Mouse (Mus musculus): ENCODE data around the gene Rragd. TPM values are rescaled to one million over a fixed set of nuclear protein-coding genes. Genes with fewer than 3 reads are reported as not detected.
A peak's percentile ranks its signal among the peaks of the same experiment; 100 is the strongest.

Gene Rragd
- polyA plus RNA-seq, 1 experiment from 2014 or later, result 43.3 TPM

GRCm38 (mm10) chr4:33052650-33053049, 69.8 kb downstream of the Rragd start:
- no peak overlapping the region for H3K4me3 ChIP-seq
- WGBS, result 85% methylated on average over 5 of the region's 5 CpGs
- peaks cover 52% of the 10 kb centered on the region for H3K36me3 ChIP-seq
- no peak for ATAC-seq (ENCODE audit: extremely low read depth, insufficient number of reproducible peaks, low FRiP score, low TSS enrichment)
- no peaks in the 10 kb centered on the region for H3K4me1 ChIP-seq
- no peak overlapping the region for H3K9ac ChIP-seq
- no peak overlapping the region for H3K27ac ChIP-seq (replicated peaks)
- H3K9me3 ChIP-seq, result no peaks in the 10 kb centered on the region
- no peaks in the 10 kb centered on the region for H3K27me3 ChIP-seq (replicated peaks)
- no peak overlapping the region for H3K4me2 ChIP-seq

GRCm38 (mm10) chr4:33054426-33054825, 71.6 kb downstream of the Rragd start:
- no peaks in the 10 kb centered on the region for H3K27me3 ChIP-seq (replicated peaks)
- ATAC-seq (ENCODE audit: extremely low read depth, insufficient number of reproducible peaks, low FRiP score, low TSS enrichment), result no peak
- H3K27ac ChIP-seq (replicated peaks), result no peak overlapping the region
- H3K4me1 ChIP-seq, result no peaks in the 10 kb centered on the region
- H3K36me3 ChIP-seq, result peaks cover 36% of the 10 kb centered on the region
- H3K9me3 ChIP-seq, result no peaks in the 10 kb centered on the region
- H3K4me2 ChIP-seq, result no peak overlapping the region
- H3K4me3 ChIP-seq, result no peak overlapping the region
- H3K9ac ChIP-seq, result no peak overlapping the region

GRCm38 (mm10) chr4:33056317-33056716, 73.5 kb downstream of the Rragd start:
- Histone ChIP-seq H3K27ac (replicated peaks) (no peak overlapping the region), H3K9ac (no peak overlapping the region), H3K4me1 (peaks cover 6% of the 10 kb centered on the region), H3K36me3 (peaks cover 18% of the 10 kb centered on the region), H3K4me3 (no peak overlapping the region), H3K9me3 (no peaks in the 10 kb centered on the region), H3K4me2 (no peak overlapping the region), H3K27me3 (replicated peaks) (no peaks in the 10 kb centered on the region)
- ATAC-seq (ENCODE audit: extremely low read depth, insufficient number of reproducible peaks, low FRiP score, low TSS enrichment), result no peak
- 82% methylated on average over 1 of the region's 1 CpGs for WGBS

GRCm38 (mm10) chr4:33057890-33058687, 75.3 kb downstream of the Rragd start:
- no peaks in the 10 kb centered on the region for H3K27me3 ChIP-seq (replicated peaks)
- no peak overlapping the region for H3K27ac ChIP-seq (replicated peaks)
- H3K4me3 ChIP-seq, result no peak overlapping the region
- H3K36me3 ChIP-seq, result peaks cover under 1% of the 10 kb centered on the region; the same call in 1 of the 2 replicates
- H3K9me3 ChIP-seq, result no peaks in the 10 kb centered on the region
- no peak overlapping the region for H3K9ac ChIP-seq
- 61% methylated on average over 11 of the region's 11 CpGs for WGBS
- peaks cover 10% of the 10 kb centered on the region for H3K4me1 ChIP-seq
- ATAC-seq (ENCODE audit: extremely low read depth, insufficient number of reproducible peaks, low FRiP score, low TSS enrichment), result no peak
- no peak overlapping the region for H3K4me2 ChIP-seq

- no peaks in the 10 kb centered on the region for H3K9me3 ChIP-seq
- H3K4me1 ChIP-seq, result peaks cover 14% of the 10 kb centered on the region
- ATAC-seq (ENCODE audit: extremely low read depth, insufficient number of reproducible peaks, low FRiP score, low TSS enrichment), result no peak
- H3K27ac ChIP-seq (replicated peaks), result no peak overlapping the region
- H3K27me3 ChIP-seq (replicated peaks), result peaks cover 10% of the 10 kb centered on the region; the same call in 1 of the 2 replicates
- no peak overlapping the region for H3K4me3 ChIP-seq
- H3K36me3 ChIP-seq, result no peaks in the 10 kb centered on the region
- WGBS, result 31% methylated on average over 7 of the region's 7 CpGs
- no peak overlapping the region for H3K4me2 ChIP-seq
- no peak overlapping the region for H3K9ac ChIP-seq
Measured at GRCm38 (mm10) chr4:33061158-33061557, 78.3 kb downstream of the Rragd start.

- Histone ChIP-seq H3K4me3 (no peak within 1 kb of the TSS), H3K27ac (replicated peaks) (no peak within 1 kb of the TSS), H3K9me3 (no peaks in the 10 kb centered on the region), H3K9ac (no peak within 1 kb of the TSS), H3K27me3 (replicated peaks) (peaks cover 10% of the 10 kb centered on the region; the same call in 1 of the 2 replicates), H3K36me3 (no peaks in the 10 kb centered on the region), H3K4me2 (no peak within 1 kb of the TSS), H3K4me1 (peaks cover 21% of the 10 kb centered on the region)
- WGBS, result 76% methylated on average over 4 of the region's 4 CpGs
- no peak for ATAC-seq (ENCODE audit: extremely low read depth, insufficient number of reproducible peaks, low FRiP score, low TSS enrichment)
Measured at GRCm38 (mm10) chr4:33062981-33063380, 80.1 kb downstream of the Rragd start, which contains the start of gene Gabrr2. Gabrr2 (plus strand) TSS chr4:33062999.

GRCm38 (mm10) chr4:33064986-33065385, 82.1 kb downstream of the Rragd start:
- H3K36me3 ChIP-seq, result no peaks in the 10 kb centered on the region
- no peaks in the 10 kb centered on the region for H3K9me3 ChIP-seq
- H3K27ac ChIP-seq (replicated peaks), result no peak overlapping the region
- no peak overlapping the region for H3K9ac ChIP-seq
- no peak overlapping the region for H3K4me2 ChIP-seq
- H3K4me1 ChIP-seq, result peaks cover 21% of the 10 kb centered on the region
- 69% methylated on average over 6 of the region's 6 CpGs for WGBS
- no peak overlapping the region for H3K4me3 ChIP-seq
- peaks cover 10% of the 10 kb centered on the region; the same call in 1 of the 2 replicates for H3K27me3 ChIP-seq (replicated peaks)
- ATAC-seq (ENCODE audit: extremely low read depth, insufficient number of reproducible peaks, low FRiP score, low TSS enrichment), result no peak

- peak overlapping the region; percentile 67 for H3K9ac ChIP-seq
- H3K36me3 ChIP-seq, result no peaks in the 10 kb centered on the region
- no peaks in the 10 kb centered on the region for H3K9me3 ChIP-seq
- peaks cover 13% of the 10 kb centered on the region; the same call in 1 of the 2 replicates for H3K27me3 ChIP-seq (replicated peaks)
- WGBS, result 22% methylated on average over 14 of the region's 14 CpGs
- no peak for ATAC-seq (ENCODE audit: extremely low read depth, insufficient number of reproducible peaks, low FRiP score, low TSS enrichment)
- H3K4me1 ChIP-seq, result peaks cover 14% of the 10 kb centered on the region
- H3K4me3 ChIP-seq, result peak overlapping the region; percentile 34
- H3K4me2 ChIP-seq, result peak overlapping the region; percentile 63
- no peak overlapping the region; the same call in 1 of the 2 replicates for H3K27ac ChIP-seq (replicated peaks)
Measured at GRCm38 (mm10) chr4:33066223-33066960, 83.6 kb downstream of the Rragd start.

GRCm38 (mm10) chr4:33067331-33067730, 84.5 kb downstream of the Rragd start:
- Histone ChIP-seq H3K36me3 (no peaks in the 10 kb centered on the region), H3K4me1 (peaks cover 11% of the 10 kb centered on the region), H3K4me3 (no peak overlapping the region), H3K27me3 (replicated peaks) (peaks cover 13% of the 10 kb centered on the region; the same call in 1 of the 2 replicates), H3K4me2 (no peak overlapping the region), H3K9ac (no peak overlapping the region), H3K9me3 (no peaks in the 10 kb centered on the region), H3K27ac (replicated peaks) (no peak overlapping the region)
- WGBS, result 89% methylated on average over 3 of the region's 3 CpGs
- ATAC-seq (ENCODE audit: extremely low read depth, insufficient number of reproducible peaks, low FRiP score, low TSS enrichment), result no peak

GRCm38 (mm10) chr4:33067826-33068225, 85.0 kb downstream of the Rragd start:
- H3K4me2 ChIP-seq, result no peak overlapping the region
- no peaks in the 10 kb centered on the region for H3K9me3 ChIP-seq
- no peaks in the 10 kb centered on the region for H3K36me3 ChIP-seq
- WGBS, result 83% methylated on average over 6 of the region's 6 CpGs
- no peak overlapping the region for H3K4me3 ChIP-seq
- H3K4me1 ChIP-seq, result peaks cover 16% of the 10 kb centered on the region
- no peak overlapping the region for H3K9ac ChIP-seq
- H3K27me3 ChIP-seq (replicated peaks), result peaks cover 13% of the 10 kb centered on the region; the same call in 1 of the 2 replicates
- ATAC-seq (ENCODE audit: extremely low read depth, insufficient number of reproducible peaks, low FRiP score, low TSS enrichment), result no peak
- no peak overlapping the region for H3K27ac ChIP-seq (replicated peaks)

GRCm38 (mm10) chr4:33068894-33069293, 86.1 kb downstream of the Rragd start:
- Histone ChIP-seq H3K4me1 (peaks cover 18% of the 10 kb centered on the region), H3K4me3 (no peak overlapping the region), H3K9ac (no peak overlapping the region), H3K27ac (replicated peaks) (no peak overlapping the region), H3K27me3 (replicated peaks) (peaks cover 5% of the 10 kb centered on the region; the same call in 1 of the 2 replicates), H3K4me2 (no peak overlapping the region), H3K36me3 (no peaks in the 10 kb centered on the region), H3K9me3 (no peaks in the 10 kb centered on the region)
- ATAC-seq (ENCODE audit: extremely low read depth, insufficient number of reproducible peaks, low FRiP score, low TSS enrichment), result no peak
- 51% methylated on average over 6 of the region's 6 CpGs for WGBS
